Mouse (Mus musculus) limb, embryonic 10.5 days (tissue): ENCODE measurements around the gene Snx10. TPM values are rescaled to one million over a fixed set of nuclear protein-coding genes. Genes with fewer than 3 reads are reported as not detected.

Source experiments
- DNase-seq: peaks from one replicate; pipeline ENCODE4 v3.0.0-alpha.2; 2017; ENCODE audit warnings: low spot score
- H3K27ac ChIP-seq: fragments of 300-500 bp; sonication (generic); 2 replicates; pipeline ENCODE4 v1.5.1; 2016; ENCODE audit warnings: mild to moderate bottlenecking
- H3K27me3 ChIP-seq: fragments of 300-500 bp; sonication (generic); 2 replicates; pipeline ENCODE4 v1.6.1; 2016; ENCODE audit warnings: low read depth, mild to moderate bottlenecking; ENCODE audit not compliant: poor library complexity, severe bottlenecking
- H3K36me3 ChIP-seq: fragments of 300-500 bp; sonication (generic); 2 replicates; pipeline ENCODE4 v1.6.1; 2016; ENCODE audit warnings: mild to moderate bottlenecking, moderate library complexity
- H3K4me1 ChIP-seq: fragments of 300-500 bp; sonication (generic); 2 replicates; pipeline ENCODE4 v1.6.1; 2016
- H3K4me3 ChIP-seq: fragments of 300-500 bp; sonication (generic); 2 replicates; pipeline ENCODE4 v1.5.1; 2016; ENCODE audit warnings: mild to moderate bottlenecking, moderate library complexity
- H3K9me3 ChIP-seq: fragments of 300-500 bp; sonication (generic); replicated peaks from 2 replicates; pipeline ENCODE4 v1.6.1; 2016; ENCODE audit warnings: mild to moderate bottlenecking
- WGBS: fragments of 180-500 bp; shearing (Covaris S2); methylation state at CpG from one replicate; pipeline ENCODE4 v1.1.7; 2016; 5-methylcytosine and 5-hydroxymethylcytosine counted together
- polyA plus RNA-seq: library from polyadenylated mRNA; unstranded; fragments of >200 nt; fragmentation: Nextera tagmentation; extraction: Ambion mirVana; gene quantifications from 2 replicates; pipeline ENCODE4 v1.2.1, GENCODE M21; 2016

Gene Snx10
- polyA plus RNA-seq, 1 experiment from 2014 or later, result 14.6 TPM

DNA sequence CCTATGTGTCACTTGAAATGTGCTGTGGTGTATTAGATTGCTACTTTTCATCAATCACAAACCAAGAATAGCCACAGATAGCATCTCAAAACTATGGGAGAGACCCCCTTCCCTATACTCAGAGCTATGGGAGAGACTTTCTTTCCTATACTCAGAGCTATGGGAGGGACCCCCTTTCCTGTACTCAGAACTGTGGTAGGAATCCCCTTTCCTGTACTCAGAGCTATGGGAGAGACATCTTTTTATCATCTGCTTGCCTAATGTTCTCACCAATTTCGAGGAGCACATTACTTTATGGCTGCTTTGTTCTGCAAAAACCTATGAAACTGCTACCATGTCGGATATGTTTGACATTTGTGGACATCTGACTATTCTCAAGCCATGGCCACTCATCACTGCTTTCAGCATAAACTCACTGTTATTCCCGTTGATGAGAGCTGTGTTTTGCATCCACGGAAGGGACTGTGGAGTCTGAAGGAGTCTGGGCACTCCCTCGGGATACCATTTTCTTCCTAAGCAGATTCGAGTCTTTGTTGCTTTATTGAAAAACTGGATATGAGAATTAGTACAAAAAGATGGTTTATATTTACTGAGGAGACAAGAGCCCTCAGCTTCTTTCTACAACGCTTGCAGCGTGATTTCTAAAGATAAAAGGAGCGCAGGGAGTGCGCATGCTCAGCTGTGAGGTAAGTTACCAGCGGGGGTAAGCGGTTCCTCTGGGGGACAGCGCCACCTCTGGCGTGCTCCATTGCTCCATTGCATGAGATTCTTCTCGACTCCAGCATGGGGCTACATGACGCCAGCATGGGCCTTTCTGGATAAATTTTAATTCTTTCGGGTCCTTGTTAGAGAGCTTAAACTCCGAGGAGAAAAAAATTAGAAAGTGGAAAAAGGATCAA is 14.7 kb upstream of the Snx10 start:
- Histone ChIP-seq H3K4me1 (peaks cover 27% of the 10 kb centered on the region), H3K9me3 (no peaks in the 10 kb centered on the region), H3K36me3 (no peaks in the 10 kb centered on the region), H3K27me3 (no peaks in the 10 kb centered on the region), H3K27ac (peak overlapping the region; percentile 27; the same call in 1 of the 2 replicates), H3K4me3 (peak overlapping the region; percentile 41)
- peak; percentile 77 for DNase-seq
- 28% methylated on average over 18 of the region's 18 CpGs for WGBS

DNA sequence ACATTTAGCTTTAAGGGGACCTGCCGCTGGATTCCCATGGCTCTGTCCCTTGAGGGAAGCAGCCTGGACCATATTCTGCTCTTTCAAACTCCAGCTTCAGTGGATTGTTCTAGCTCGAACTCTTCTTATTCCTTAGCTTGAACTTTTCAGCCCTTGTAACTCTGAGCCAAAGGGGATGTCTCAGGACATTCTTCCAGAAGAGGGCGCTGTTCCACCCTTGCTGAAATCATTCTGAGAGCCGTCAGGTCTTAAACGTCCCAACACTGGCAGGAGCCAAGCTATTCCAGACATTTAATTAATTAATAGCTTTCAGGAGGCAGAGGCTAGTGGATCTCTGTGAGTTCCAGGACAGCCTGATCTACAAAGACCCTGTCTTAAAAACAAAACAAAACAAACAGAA is 13.6 kb upstream of the Snx10 start:
- Histone ChIP-seq H3K27ac (no peak overlapping the region), H3K9me3 (no peaks in the 10 kb centered on the region), H3K4me3 (no peak overlapping the region), H3K27me3 (no peaks in the 10 kb centered on the region), H3K4me1 (peaks cover 27% of the 10 kb centered on the region), H3K36me3 (no peaks in the 10 kb centered on the region)
- WGBS, result 35% methylated on average over 5 of the region's 5 CpGs
- DNase-seq, result peak; percentile 52

DNA sequence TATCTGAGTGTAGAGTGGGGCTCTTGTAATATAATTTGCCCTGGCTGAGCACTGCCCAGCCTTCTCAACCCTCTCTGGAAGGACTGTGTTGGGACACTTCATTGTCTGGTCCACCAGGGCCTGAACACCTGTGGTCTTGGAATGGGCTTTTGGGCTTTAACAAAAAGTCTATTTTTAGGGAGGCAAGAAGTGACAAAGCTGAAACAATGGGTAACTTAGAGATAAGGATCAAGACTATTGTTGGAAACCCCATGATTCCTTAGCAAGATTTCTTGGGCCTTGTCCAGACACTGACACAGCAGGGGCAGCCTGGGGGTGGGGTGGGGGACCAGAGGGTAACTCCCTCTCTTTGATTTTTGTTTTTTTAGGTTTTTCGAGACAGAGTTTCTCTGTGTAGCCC is 12.8 kb upstream of the Snx10 start:
- DNase-seq, result no peak
- no peak overlapping the region for H3K27ac ChIP-seq
- H3K27me3 ChIP-seq, result no peaks in the 10 kb centered on the region
- H3K36me3 ChIP-seq, result no peaks in the 10 kb centered on the region
- H3K4me1 ChIP-seq, result peaks cover 27% of the 10 kb centered on the region
- H3K4me3 ChIP-seq, result no peak overlapping the region
- H3K9me3 ChIP-seq, result no peaks in the 10 kb centered on the region
- WGBS, result 90% methylated on average over 1 of the region's 1 CpGs

DNA sequence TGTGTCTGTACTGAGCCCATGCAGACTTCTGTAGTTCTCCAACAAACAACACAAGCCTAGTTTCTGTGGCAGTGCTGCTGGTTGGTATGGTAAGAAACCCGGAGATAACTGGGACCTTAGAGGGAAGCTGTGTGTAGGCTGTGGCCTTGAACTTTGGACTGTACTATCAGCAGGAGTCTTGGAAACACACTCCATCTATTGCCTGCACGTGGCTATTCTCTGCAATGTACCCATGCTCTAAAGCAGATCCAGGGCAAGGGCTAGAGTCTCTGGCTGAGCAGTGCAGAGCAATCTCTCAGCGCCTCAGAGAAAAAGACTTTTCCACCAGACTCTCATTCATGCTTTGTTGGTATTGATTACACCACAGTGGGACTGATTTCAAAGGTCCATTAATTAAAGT is 10.0 kb upstream of the Snx10 start:
- no peak for DNase-seq
- H3K4me3 ChIP-seq, result no peak overlapping the region
- WGBS, result 83% methylated on average over 3 of the region's 3 CpGs
- H3K27ac ChIP-seq, result no peak overlapping the region
- H3K4me1 ChIP-seq, result peaks cover 12% of the 10 kb centered on the region
- H3K27me3 ChIP-seq, result no peaks in the 10 kb centered on the region
- H3K9me3 ChIP-seq, result no peaks in the 10 kb centered on the region
- no peaks in the 10 kb centered on the region for H3K36me3 ChIP-seq

DNA sequence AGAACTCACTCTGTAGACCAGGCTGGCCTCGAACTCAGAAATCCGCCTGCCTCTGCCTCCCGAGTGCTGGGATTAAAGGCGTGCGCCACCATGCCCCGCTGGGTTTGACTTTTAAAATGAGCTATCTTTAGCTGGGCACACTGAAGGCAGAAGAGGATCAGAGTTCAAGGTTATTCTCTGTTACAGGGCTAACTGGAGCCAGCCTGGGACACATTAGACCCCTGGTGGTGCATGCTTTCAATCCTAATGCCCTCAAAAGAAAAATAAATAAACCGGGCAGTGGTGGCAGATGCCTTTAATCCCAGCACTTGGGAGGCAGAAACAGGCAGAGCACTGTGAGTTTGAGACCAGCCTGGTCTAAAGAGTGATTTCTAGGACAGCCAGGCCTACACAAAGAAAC is 8.8 kb upstream of the Snx10 start:
- H3K4me3 ChIP-seq, result no peak overlapping the region
- H3K27ac ChIP-seq, result no peak overlapping the region
- H3K36me3 ChIP-seq, result no peaks in the 10 kb centered on the region
- H3K4me1 ChIP-seq, result peaks cover 3% of the 10 kb centered on the region; the same call in 1 of the 2 replicates
- H3K9me3 ChIP-seq, result no peaks in the 10 kb centered on the region
- no peaks in the 10 kb centered on the region for H3K27me3 ChIP-seq
- 94% methylated on average over 7 of the region's 7 CpGs for WGBS
- no peak for DNase-seq

DNA sequence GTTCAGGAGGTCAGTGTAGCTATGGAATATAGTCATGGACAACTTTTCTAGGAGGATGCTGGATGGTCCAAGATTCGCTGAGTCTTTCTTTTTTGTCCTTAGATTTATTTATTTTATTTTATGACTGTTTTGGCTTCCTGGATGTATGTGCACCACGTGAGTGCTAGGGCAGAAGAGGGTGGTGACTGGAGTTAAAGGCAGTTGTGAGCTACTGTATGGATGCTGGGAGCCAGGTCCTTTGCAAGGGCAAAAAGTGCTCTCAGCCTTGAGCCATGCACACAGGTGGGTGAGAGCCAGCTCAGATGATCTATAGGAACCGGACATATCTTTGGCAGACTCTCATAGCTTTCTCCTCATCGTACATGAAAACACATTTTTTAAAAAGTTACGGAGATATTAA is 391 bp upstream of the Snx10 start:
- DNase-seq, result peak; percentile 33
- Histone ChIP-seq H3K9me3 (no peaks in the 10 kb centered on the region), H3K27ac (peak overlapping the region; percentile 84; the same call in 1 of the 2 replicates), H3K4me1 (peaks cover 16% of the 10 kb centered on the region), H3K27me3 (no peaks in the 10 kb centered on the region), H3K36me3 (no peaks in the 10 kb centered on the region), H3K4me3 (peak overlapping the region; percentile 80)
- WGBS, result 25% methylated on average over 5 of the region's 5 CpGs

DNA sequence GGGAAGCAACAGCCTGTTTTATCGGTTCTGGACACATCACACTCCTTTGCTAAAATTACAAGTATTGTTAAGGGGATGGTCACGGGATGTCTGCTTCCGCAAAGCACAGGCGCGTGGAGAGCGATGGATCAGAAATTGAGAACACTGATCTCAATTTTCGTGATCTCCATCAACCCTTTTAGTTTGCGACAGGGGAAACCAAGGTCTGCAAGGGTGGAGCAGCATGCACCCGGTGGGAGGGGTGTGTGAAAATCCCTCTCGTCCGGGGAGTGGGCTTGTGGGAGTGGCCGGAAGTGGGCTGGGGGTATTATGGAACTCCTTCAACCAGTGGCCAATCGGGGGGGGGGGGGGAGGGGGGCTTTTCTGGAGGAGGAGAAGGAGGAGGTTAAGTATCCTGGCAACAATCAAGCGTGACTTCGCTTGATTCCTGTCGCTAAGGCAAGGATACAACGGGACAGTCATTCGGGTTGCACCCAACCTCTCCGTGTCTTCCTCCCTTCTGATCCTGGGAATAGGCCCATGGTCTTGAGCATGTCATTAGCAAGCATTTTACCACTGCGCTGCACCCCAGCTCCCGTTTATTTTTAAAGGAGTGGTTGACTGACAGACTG is 725 bp downstream of the Snx10 start:
- H3K4me3 ChIP-seq, result peak overlapping the region; percentile 80
- H3K36me3 ChIP-seq, result no peaks in the 10 kb centered on the region
- peak overlapping the region; percentile 84 for H3K27ac ChIP-seq
- H3K4me1 ChIP-seq, result peaks cover 16% of the 10 kb centered on the region
- H3K9me3 ChIP-seq, result no peaks in the 10 kb centered on the region
- peak; percentile 77 for DNase-seq
- 2% methylated on average over 21 of the region's 21 CpGs for WGBS
- H3K27me3 ChIP-seq, result no peaks in the 10 kb centered on the region

DNA sequence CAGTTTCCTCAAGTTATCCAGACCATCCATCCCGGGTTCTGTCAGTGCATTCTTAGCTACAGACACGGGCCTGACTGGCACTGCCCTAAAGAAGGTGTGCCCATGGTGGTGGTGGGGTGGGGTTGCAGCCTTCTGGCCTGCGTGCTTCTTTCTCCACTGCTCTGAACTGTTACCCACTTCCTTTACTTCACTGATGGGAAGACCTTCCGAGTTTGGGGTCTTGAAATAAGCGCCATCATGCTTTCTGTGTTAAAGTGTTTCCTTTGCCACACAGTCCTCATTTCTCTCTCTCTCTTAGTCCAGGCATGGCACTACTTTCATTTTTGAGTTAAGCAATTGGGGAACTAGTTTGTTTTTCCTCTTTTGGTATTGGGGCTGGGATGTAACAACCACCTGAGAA is 1.3 kb downstream of the Snx10 start:
- H3K4me1 ChIP-seq, result peaks cover 16% of the 10 kb centered on the region
- H3K27me3 ChIP-seq, result no peaks in the 10 kb centered on the region
- H3K9me3 ChIP-seq, result no peaks in the 10 kb centered on the region
- no peaks in the 10 kb centered on the region for H3K36me3 ChIP-seq
- WGBS, result 51% methylated on average over 5 of the region's 5 CpGs
- no peak for DNase-seq
- H3K4me3 ChIP-seq, result peak overlapping the region; percentile 80
- H3K27ac ChIP-seq, result peak overlapping the region; percentile 9; the same call in 1 of the 2 replicates

DNA sequence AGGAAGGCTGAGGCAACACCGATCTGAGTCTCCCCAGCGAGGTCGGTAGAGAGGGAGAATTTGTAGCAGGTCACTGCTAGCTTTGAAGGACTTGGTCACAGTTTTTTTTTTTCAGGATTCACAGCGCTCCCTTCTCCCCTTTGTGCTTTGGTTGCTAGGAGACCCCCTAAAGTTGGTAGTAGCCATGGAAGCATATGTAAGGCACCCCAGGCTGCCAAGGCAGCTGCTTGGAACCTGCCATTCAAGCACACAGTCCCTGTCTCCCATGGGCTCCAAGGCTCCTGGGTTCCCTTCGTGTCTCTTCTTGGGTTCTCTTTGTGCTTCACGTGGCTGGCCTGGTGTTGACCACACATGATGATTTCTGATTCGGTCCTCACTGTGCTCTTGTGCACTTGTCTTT is 5.8 kb downstream of the Snx10 start:
- 92% methylated on average over 7 of the region's 7 CpGs for WGBS
- peaks cover 8% of the 10 kb centered on the region for H3K4me1 ChIP-seq
- H3K9me3 ChIP-seq, result no peaks in the 10 kb centered on the region
- H3K4me3 ChIP-seq, result no peak overlapping the region
- no peaks in the 10 kb centered on the region for H3K27me3 ChIP-seq
- DNase-seq, result no peak
- no peaks in the 10 kb centered on the region for H3K36me3 ChIP-seq
- no peak overlapping the region for H3K27ac ChIP-seq

DNA sequence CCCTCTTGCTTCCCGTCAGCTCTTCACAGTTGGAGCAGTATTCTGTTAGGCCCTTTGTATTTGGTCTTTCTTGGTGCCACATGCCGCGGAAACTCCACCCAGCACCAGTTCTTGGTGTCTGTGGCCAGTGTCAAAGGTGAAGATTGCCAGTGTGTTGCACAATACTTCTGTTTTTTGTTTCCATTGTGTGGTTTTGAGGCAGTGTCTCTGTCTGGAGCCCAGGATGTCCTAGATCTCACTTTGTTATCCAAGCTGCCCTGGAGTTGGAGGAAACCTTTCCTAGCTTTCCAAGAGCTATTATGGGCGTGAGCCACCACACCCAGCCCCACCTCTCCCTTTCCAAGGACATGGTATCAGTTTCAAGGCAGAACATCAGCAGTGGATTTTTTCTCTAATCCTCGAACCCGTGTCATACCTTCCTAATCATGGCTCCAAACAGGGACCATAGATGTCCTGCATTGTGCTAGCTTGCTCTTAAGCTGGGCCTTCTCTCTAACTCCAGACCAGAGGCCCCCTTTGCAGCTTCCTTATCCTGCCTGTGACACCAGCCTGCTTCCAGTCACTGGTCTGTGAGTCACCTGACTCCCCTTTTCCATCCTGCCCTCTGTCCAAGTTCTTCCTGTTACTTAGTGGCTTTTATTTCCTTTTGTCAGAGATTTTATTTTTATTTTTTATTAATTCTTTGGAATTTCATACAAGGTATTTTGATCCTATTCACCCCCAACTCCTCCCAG is 9.9 kb downstream of the Snx10 start:
- 91% methylated on average over 6 of the region's 6 CpGs for WGBS
- H3K27ac ChIP-seq, result no peak overlapping the region
- no peaks in the 10 kb centered on the region for H3K4me1 ChIP-seq

DNA sequence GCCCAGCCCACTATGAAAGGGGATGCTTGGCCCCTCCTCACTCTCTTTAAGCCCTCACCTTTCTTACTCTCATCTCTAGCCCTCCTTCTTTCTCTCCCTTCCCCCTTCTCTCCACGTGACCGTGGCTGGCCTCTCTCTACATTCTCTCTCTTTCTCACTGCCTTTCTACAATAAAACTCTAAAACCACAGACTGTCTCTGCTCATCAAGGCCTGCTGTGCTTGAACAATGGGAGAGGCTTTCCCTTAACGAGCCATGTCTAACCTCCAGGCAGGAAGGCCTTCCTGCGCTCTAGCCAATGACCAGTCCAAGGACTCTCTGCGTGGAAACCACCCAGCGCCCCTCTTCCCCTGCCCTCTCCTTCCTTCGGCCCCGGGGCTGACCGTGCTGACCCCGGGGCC is 11.9 kb downstream of the Snx10 start:
- Histone ChIP-seq H3K9me3 (no peaks in the 10 kb centered on the region), H3K27ac (no peak overlapping the region), H3K4me3 (no peak overlapping the region), H3K36me3 (0 out of 2 replicates have a peak, but pooled peaks cover 9% of the 10 kb centered on the region), H3K27me3 (no peaks in the 10 kb centered on the region), H3K4me1 (no peaks in the 10 kb centered on the region)
- WGBS, result 89% methylated on average over 10 of the region's 10 CpGs
- no peak for DNase-seq

More for the DNA sequence above, 9.9 kb downstream of the Snx10 start:
- no peak for DNase-seq
- no peak overlapping the region for H3K4me3 ChIP-seq
- H3K36me3 ChIP-seq, result 0 out of 2 replicates have a peak, but pooled peaks cover 3% of the 10 kb centered on the region
- H3K9me3 ChIP-seq, result no peaks in the 10 kb centered on the region
- no peaks in the 10 kb centered on the region for H3K27me3 ChIP-seq

DNA sequence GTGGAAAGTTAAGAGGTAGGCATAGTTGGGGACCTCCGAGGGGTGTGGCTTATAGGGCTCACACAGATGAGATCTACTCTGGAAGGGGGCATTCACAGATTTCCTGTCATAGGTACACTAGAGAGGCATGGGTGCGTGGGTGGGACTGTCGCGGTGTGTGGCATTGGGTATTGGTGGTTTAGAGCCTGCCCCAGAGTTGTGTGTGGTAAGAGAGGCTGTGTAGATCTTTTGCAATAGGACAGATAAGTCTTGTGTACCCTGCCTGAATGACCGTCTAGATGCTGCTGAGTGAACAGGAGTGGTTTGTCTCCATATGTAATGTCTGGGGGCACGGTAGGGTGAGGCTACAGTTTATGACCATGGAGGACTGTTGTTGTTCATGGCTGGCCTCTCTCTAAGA is 16.8 kb downstream of the Snx10 start:
- H3K36me3 ChIP-seq, result 0 out of 2 replicates have a peak, but pooled peaks cover 9% of the 10 kb centered on the region
- H3K27ac ChIP-seq, result no peak overlapping the region
- H3K9me3 ChIP-seq, result no peaks in the 10 kb centered on the region
- H3K4me1 ChIP-seq, result peaks cover 29% of the 10 kb centered on the region
- WGBS, result 91% methylated on average over 6 of the region's 6 CpGs
- DNase-seq, result no peak
- H3K4me3 ChIP-seq, result no peak overlapping the region
- no peaks in the 10 kb centered on the region for H3K27me3 ChIP-seq

DNA sequence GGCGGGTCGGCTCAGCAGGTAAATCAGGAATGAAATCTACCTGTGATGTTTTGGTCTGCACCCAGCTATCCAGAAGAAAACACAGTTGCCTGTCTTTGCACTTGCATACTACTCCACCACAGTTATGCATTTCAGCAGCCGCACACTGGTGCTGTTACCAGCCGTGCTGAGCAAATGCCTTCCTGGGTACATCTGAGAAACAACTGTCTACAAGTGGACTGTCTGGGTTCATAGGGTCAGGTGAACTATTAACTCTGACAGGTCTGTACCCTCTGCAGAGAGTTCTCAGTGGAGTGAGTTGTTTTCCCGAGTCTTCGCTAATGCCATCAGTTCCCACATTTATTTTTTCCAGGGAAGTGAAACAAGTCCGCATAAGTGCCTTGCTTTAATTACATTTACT is 17.7 kb downstream of the Snx10 start:
- Histone ChIP-seq H3K36me3 (0 out of 2 replicates have a peak, but pooled peaks cover 9% of the 10 kb centered on the region), H3K9me3 (no peaks in the 10 kb centered on the region)
- 86% methylated on average over 7 of the region's 7 CpGs for WGBS

More for the DNA sequence above, 17.7 kb downstream of the Snx10 start:
- DNase-seq, result no peak
- Histone ChIP-seq H3K27ac (no peak overlapping the region), H3K4me3 (no peak overlapping the region), H3K27me3 (no peaks in the 10 kb centered on the region), H3K4me1 (peaks cover 31% of the 10 kb centered on the region)
